Mouse (Mus musculus): ENCODE data around the gene Stum. TPM values are rescaled to one million over a fixed set of nuclear protein-coding genes. Genes with fewer than 3 reads are reported as not detected.

Gene Stum
- total RNA-seq, 2 experiments from 2014 or later, result 0.50 to 0.53 TPM

DNA sequence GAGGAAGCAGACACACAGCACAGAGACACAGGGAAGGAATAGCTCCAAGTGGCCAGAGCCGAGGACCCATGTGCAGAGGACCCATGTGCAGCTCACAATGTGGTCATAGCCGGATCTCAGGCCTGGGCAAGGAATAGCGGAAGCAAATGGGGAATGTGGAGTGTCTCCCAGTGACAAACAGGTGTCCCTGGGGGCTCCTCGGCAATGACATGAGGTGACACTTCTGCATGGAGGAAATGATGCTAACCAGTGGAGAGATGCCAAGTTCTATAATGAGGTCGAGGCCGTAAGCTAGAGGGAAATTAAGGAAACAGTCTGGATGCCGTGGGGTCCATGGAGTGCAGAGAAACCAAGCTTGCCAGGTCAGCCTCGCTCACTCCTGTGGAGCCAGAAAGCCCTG is 54.4 kb downstream of the Stum start:
- DNase-seq, result no peak

DNA sequence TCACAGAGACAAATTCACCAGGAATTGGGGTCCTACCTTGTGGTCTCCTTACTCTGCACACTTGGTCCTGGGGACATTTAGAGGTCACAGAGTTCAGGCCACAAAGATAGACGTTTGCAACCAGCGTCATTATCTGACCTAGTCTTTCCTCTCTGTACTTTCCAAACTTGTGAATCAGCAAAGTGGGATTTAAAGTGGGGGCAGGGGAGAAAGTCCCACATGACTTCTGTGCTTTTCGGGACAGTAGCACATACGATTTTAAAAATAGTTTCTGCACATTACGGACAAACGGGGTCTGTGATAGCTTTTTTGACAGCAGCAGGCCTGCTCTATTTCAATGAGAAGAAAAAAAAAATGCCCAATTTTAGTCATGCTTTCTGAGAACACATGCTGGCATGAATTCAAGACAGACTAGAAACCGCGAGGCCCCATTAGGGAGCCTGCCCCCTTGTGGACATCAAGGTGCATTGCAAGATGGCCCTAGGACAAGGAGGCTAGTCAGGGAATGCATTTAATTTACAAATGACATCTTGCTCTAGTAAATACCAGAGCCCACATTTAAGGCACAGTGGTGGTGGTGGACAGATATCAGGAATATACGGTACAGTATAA is 55.1 kb downstream of the Stum start:
- DNase-seq, result peak; percentile 65 to 79

DNA sequence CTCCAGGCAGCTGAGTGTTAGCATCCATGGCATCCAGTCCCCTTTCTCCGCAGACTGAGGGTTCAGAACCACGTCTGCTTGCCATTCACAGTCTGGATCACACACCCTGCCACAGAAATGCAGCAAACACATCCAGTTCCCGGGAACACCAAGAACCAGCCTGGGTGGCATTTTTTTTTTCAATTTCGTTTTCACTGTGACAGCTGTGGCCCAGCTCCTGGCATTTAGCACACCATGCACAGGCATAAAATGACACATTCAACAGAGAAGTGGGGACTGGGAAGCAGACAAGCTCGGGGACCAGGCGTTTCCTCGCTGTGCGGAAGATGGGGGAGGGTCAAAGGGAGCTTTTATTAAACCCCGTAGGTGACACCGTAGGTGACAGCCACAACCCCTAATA is 55.6 kb downstream of the Stum start:
- no peak for DNase-seq

DNA sequence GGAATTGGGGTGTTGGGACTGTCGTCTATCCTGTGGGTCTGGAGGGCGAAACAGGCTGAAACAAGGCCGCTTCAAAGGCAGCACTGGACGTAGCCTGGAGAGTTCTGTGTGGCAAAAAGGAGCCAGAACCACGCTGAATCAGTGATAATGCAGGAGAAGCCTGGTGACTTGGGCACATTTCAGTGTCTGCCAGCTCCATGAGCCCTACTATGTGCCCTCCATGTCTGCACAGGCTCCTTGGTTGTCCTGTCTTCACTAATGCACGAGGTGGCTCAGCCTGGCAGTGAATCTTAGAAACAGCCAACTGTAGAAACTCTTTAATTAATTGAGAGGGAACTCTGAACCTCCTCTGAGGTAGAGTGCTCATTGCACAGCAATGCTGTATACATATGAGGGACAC is 56.9 kb downstream of the Stum start:
- no peak for DNase-seq

DNA sequence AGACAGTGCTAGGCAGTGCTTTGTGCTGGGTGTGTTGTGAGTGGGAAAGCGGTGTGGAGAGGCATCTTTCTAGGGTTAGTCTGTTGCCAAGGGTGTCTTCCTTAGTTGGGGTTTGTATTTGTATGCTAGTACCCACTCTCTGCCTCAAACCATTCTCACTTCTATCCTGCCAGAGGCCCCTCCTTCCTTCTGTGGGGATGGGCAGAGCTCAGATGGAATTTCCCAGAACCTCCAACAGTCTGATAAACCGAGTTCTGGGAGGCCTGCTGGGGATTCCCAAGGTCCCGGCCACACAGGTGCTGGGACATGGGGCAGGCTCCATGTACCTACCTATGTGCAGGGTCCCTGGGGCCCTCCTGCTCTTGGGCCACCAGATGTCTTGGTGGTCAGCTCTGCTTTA is 59.4 kb downstream of the Stum start:
- DNase-seq, result no peak

DNA sequence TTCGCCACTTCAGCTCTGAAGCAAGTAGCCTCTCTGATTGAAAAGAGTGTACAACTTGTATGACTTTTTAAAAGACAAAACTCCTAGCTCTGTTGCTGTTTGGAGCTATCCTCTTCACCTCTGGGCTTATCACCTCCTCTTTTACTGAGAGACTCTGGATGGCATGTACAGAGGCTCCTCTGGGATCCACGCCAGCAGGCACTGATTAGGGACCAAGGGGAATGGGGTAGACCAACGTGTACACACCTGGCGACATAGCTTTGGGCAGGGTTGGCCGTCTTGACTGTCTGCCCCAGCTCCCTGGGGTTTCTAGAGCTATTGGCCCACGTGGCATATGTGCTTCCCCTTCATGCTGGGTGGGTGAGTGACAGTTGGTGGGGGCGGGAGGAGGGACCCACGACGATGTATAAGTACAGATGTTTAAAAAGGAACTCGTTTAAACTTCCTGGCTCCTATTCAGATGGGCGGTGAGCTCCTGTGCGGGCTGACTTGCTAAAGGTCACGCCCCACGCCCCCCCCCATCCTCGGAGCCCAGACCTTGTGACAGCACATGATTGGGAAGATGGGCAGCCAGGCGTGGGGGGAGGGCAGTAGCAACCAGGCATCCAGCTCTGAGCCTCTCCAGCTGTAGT is 60.2 kb downstream of the Stum start:
- no peak for DNase-seq

DNA sequence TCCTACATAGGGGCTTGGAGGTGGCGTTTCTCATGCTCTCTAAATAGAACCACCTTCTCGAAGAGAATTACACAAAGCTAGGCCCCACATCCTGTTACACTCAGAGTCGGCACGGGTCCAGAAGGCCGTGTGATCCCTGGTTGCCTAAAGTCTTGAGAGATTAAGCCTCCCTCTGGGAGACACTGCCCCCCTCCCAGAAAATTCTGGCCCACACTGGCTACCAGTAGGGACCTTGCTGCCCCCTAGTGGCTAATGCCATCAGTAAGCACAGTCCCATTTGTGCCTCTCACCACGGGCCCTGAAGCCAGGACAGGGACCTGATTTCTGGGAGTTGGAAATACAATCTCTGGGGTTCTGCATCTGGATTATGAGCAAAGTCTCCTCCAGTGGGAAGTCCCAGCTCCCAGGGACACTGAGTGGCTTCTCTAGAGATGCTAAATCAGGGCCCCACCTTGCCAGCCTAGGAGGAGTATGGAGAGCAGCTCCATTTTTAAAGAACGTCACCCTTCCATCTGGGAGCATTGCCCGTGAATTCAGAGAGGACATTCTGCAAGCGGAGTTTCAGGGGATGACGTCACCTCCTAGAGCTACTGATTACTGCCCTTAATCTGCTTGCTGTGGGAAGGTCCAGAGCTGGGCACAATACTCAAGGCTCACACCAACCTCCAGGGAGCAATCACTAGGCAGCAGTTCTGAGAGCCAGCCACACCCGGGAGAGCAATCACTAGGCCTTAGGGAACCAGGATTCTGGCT is 61.1 kb downstream of the Stum start:
- peak; percentile 80 to 88 for DNase-seq

DNA sequence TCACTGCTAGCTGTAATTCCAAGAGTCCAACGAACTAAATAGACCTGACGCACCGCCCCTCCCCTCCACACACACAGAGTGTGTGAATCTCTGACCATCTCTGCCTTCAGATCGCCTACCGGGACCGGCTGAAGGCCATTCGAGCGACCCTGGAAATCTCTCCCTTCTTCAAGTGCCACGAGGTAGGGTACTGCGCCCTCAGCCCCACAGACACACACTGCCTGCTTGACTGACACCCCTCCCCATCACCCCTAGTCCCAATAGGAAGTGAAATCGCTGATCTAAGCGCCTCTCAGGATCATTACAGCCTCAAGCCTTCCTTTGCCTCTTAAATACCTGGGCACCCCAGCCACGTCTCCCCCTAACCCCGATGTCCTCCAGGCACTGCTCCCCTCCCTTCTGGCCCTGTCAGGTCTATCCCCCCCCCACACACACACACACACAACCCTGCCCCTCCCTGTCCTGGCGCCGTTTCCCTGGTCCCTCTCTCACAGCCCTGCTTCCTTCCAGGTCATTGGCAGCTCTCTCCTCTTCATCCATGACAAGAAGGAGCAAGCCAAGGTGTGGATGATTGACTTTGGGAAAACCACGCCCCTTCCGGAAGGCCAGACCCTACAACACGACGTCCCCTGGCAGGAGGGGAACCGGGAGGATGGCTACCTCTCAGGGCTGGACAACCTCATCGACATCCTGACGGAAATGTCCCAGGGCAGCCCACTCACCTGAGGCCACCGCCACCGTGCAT is 62.0 kb downstream of the Stum start:
- peak in 1 of 2 experiments; percentile 6 for DNase-seq

DNA sequence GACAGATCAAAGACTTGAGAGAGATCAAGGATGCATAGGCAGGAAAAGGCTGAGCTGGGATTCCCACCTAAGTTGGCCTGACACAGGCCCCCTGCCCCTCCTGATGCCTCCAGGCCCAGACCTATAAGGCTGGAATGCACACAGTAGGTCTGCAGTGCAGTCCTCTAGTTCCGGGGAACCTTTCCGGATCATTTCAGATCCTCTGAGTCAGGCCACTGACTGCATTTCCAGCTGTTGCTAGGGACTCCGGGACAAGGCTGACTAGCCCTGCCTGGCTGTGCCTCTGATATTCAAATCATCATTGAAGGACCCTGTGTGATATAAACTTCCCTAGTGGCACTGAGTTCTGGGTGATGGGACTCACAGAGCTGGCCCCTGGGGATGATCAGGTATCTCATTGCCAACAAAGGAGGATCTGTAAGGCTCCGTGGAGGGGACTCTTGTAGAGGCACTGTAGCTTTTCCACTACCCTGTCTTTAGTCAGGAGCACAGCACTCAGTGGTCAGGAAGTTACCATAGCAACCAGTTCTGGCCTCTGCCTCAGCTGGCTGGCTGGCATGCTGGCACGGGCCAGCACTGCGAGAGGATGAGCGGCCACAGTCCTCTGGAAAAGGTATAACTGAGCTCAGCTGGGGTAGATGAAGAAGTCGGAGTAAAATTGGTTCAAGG is 62.7 kb downstream of the Stum start:
- peak; percentile 77 to 78 for DNase-seq

DNA sequence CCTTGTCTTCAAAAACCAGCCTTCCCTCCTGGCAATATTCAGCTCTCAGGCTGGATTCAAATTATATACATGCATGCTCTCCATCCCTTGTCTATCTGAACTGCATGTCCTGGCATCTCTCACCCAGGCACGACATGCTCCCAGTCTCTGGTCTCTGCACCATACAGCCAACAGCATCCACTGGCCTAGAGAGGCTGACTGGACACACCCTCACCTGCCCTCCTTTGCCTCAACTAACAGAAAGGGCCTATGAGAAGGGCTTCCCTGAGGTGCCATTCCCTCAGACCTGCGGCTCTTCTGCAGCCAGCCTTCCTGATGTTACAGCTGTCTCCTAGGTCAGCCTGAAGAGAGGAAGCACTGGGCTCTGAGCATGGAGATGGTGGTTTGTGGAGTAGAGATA is 64.2 kb downstream of the Stum start:
- no peak for DNase-seq

DNA sequence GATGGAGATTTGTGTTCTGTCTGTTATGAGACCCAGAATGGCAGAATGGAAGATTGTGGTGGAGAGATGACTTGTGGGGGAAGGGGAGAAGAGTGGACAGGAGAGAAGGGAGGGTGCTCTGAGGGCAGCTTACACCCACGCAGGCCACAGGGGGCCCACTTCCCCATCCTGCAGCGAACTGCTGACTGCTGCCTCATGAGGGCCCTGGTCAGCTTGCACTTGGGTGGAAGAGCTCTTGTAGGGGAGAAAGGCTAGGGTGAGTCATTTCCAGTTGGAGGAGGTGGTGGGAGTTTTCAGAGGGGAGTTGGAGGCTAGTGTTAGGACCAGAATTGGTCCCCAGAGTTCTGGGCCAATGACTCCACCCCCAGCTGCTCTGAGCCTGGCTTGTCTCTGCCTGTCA is 66.2 kb downstream of the Stum start:
- peak in 1 of 2 experiments; percentile 48 for DNase-seq

DNA sequence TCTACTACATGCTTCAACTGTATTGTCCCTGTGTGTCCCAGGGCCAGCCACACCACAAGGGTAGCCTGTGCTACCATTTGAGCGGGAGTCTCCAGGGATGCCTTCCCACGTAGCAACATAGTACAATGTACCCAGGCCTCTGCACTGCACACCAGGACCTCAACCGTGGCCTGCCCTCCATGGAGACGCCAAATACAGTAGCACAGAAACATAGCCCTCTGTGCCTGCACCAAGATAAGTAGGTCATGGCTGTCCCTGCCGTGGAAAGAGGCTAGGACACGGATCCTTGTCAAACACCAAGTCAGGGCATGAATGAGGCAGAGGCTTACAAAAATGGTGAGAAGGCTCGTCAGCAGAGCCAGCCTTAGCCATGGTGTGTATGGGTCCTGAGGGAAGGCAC is 67.5 kb downstream of the Stum start:
- DNase-seq, result peak in 1 of 2 experiments; percentile 22

DNA sequence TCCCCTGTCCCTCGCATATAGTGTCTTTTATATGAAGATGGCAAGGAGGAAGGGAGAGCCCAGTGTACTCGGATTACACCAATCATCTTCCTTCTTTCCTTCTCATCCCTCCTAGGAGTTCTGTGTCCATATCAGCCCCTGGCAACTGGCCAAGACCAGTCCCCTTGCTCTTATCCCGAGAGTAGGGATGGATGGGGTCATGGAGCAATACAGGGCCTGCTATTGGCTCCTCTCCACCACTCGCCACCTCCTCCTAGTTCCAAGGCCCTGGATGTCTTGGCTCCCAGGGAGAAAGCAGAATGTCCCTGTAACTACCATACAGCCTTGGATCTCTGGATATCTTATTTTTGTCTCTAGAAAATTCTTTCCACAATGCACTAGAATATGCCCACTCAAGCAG is 68.2 kb downstream of the Stum start:
- DNase-seq, result no peak

DNA sequence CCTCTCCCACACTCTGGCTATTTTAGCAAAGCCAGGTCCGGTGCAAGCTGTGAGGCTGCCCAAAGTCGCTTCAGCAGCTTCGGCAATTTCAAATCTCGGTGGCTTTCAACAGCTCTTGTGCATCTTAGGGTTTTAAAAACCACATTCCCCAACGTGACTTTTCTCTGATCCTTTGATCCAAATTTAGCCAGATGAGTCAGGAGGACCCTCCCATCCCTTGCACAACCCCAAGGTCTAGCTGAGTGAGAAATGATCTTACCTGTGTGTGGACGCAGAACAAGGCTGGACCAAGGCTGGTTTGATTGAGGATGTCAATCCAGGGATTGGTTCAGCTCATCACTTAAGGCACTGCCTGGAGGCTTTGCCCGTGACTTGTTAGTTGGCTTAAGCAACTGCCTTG is 73.0 kb downstream of the Stum start:
- DNase-seq, result peak in 1 of 2 experiments; percentile 51

DNA sequence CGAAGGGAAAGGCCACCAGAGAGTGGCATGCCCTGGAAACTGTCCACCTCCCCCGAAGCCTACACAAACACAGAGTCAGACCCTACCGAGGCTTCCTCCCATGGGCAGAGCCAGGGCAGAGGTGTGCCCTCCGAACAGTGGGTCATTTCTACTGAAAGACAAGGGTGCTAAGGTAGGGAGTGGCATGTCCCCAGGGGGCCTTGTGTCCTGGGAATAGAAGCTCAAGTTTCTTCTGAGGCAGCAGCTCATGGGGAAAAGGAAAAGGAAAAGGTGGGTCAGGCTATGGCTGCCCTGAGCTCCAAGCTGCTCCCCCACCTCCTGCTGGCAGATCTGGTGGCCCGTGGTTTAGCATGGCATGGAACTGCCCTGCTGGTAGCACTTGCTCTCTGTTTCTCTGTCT is 73.5 kb downstream of the Stum start:
- peak in 1 of 2 experiments; percentile 32 for DNase-seq

DNA sequence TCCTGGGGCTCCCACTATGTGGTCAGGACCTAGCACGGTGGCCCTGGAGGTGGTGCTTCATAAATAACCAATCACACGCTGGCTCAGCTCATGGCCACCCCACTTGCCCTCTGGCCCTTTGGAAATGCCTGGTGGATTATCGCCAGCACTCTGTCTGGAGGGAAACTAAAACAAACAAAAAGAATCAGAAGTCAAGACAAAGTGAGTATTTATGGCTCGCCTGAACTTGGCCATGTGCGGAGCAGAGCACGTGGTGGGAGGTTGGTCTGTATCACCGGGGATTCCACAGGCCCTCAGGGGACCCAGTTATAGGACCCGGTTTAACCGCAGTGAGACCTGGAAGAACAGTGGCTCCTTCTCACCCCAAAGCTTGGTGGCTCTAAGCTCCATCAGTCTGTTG is 74.5 kb downstream of the Stum start:
- peak; percentile 59 to 77 for DNase-seq

DNA sequence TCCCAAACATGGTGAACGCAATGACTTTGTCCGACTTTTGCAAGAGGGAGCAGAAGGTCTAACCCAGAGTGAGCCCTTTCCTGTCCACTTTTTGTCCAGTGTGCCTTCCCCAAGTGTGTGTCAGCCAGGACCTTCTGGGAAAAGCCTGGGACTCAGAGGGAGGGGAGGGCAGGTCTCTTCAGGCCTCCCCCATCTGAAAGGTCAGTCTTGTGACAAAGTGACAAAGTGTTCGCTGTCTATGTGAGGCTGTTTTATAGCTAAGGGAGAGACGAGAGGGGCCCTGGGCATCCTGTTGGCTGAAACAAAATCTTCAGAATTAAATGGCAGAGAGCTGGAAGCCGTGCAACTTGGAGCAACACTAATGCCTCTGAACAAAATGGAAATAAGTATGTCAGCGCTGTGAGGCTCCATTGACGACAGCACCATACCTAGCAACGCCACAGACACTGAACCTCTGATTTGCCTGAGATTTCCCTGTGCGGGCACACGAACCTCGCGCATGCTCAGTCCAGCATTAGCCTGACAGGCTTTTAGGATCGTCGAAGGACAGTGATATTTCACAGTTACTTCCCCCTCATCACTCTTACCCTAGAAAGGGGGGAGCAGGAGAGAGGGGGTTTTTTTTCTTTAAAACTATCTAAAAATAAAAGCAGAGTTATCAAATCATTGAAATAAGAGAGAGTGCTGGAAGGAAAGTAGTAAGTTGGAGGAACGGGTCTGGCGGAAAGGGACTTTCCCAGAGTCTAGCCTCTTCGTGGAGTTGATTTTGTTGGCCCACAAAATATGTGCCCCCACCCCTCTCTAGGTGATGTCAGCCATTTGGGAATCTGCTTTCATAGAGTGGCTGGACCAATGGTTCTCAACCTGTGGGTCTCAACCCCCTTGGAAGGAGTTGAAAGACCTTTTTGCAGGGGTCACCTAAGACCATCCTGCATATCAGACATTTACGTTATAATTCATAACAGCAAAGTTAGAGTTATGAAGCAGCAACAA is 75.3 kb downstream of the Stum start:
- peak in 1 of 2 experiments; percentile 47 for DNase-seq

DNA sequence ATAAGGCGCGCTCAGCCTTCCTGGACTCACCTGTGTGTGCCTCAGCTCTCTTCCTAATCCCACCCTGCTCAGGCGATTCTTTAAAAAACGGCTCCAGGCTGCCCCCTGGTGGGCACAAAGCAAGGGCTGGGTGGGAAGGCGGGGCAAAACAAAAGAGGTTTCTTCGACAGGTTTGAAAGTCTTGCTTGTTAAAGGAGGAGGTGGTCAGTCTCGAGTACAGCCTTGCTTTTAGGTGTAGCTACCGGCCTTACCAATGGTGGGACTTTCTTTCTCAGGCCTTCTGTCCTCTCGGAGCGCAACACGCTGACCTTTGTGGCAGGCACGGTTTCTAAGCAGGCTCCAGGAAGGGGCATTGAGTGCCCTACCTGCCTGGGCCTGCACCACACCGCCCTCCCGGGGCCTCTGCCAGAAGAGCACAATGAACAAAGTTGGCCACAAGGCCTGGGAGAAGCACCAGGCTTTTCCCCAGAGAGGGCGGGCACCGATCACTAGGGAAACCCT is 76.1 kb downstream of the Stum start:
- DNase-seq, result peak; percentile 72 to 78

DNA sequence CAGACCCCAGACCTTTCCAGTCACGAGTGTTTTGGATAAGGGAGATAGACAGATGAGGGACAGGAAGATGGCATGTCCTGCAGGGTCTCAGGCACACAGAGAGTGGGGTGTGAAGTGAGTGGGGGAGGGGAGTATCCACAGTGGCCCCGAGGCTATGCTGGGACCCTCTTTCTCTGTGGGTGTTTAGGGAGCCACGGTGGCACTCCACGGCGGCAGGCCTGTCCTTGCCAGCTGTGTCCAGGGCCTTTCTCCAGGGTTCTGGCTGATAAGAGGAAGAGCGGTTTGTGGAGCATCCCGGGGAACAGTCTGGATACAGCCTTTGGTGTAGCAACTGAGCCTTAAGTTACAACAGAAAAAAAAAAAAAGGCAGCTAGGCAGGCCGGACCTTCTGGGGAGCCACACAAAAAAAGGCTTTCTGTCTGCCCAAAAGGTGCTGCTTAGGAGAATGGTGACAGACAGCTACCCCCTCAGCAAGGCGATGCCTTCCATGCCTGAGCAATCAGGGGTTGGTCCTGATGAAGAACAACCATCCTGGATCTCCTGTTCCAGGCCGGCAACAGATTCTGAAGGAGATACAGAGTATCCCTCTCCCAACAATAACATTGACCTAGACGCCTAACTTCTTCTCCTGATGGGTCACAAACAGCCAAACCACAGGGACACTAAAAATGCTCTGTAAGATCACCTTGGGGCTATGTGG is 76.8 kb downstream of the Stum start:
- DNase-seq, result peak in 1 of 2 experiments; percentile 28
